9 mouse cellular contexts compared by ENCODE assay signal in genomic region chr2:92140383-92140782, GRCm38 (mm10). TPM values are rescaled to one million over a fixed set of nuclear protein-coding genes. Genes with fewer than 3 reads are reported as not detected.
DNase-seq lines count a peak whose midpoint lies in the region; ATAC-seq and TF ChIP-seq lines count a peak whose summit lies in the region.
"Had no signal": no experiment of that assay in that cellular context is flagged by ENCODE, and none has a peak within 500 bp of the region (broad histone marks: within the 10 kb centered on the region; RNA-seq: fewer than 3 reads in every experiment).

No protein-coding gene starts in this region.

- H3K4me3 ChIP-seq in kidney, postnatal 0 days (replicated peaks; ENCODE audit: low read depth, low read length) = peak overlapping the region; percentile 26
- H3K4me3 ChIP-seq in kidney, adult 2 months (ENCODE audit: insufficient read depth, low read depth, low read length) = no peak overlapping the region
- no peak overlapping the region for H3K4me3 ChIP-seq in embryonic facial prominence, embryonic 12.5 days
- no peak overlapping the region for H3K4me3 ChIP-seq in intestine, embryonic 15.5 days (replicated peaks)
- no peak overlapping the region for H3K4me3 ChIP-seq in neural tube, embryonic 15.5 days (replicated peaks)
- H3K4me3 ChIP-seq: erythroblast, embryonic 14.5 days had no signal

- H3K36me3 ChIP-seq in kidney, postnatal 0 days (ENCODE audit: insufficient read depth, low read length) = no peaks in the 10 kb centered on the region
- H3K36me3 ChIP-seq in kidney, adult 2 months (ENCODE audit: control insufficient read depth, insufficient read depth, low read length) = no peaks in the 10 kb centered on the region
- H3K36me3 ChIP-seq in embryonic facial prominence, embryonic 12.5 days = no peaks in the 10 kb centered on the region
- no peaks in the 10 kb centered on the region for H3K36me3 ChIP-seq in intestine, embryonic 15.5 days
- H3K36me3 ChIP-seq in neural tube, embryonic 15.5 days = no peaks in the 10 kb centered on the region

- peak overlapping the region; percentile 75 for H3K4me2 ChIP-seq in kidney, postnatal 0 days (ENCODE audit: low read length)
- peak overlapping the region; percentile 39 for H3K4me2 ChIP-seq in embryonic facial prominence, embryonic 12.5 days (replicated peaks)
- H3K4me2 ChIP-seq in intestine, embryonic 15.5 days (replicated peaks) = peak overlapping the region; percentile 49
- H3K4me2 ChIP-seq in neural tube, embryonic 15.5 days = peak overlapping the region; percentile 47

- DNase-seq in kidney, postnatal 0 days (ENCODE audit: low spot score) = peak; percentile 3
- no peak for DNase-seq in kidney, adult 2 months
- DNase-seq in gastrocnemius, postnatal 25 days = no peak
- no peak for DNase-seq in gastrocnemius, postnatal 36 days
- DNase-seq: kidney, adult 18-20 months had no signal

- TF ChIP-seq CTCF in kidney, postnatal 0 days (IDR thresholded peaks at IDR 0.05; ENCODE audit: low read depth) = no peak
- TF ChIP-seq CTCF in kidney, adult 2 months (conservative IDR thresholded peaks at IDR 0.05; ENCODE audit: insufficient read depth, insufficient read length, low read depth, low read length) = no peak

- H3K27me3 ChIP-seq in kidney, postnatal 0 days (ENCODE audit: insufficient read depth, low read length) = no peaks in the 10 kb centered on the region
- H3K27me3 ChIP-seq in kidney, adult 2 months (replicated peaks; ENCODE audit: control insufficient read depth, insufficient read depth, low read length) = no peaks in the 10 kb centered on the region
- H3K27me3 ChIP-seq in embryonic facial prominence, embryonic 12.5 days = peaks cover 3% of the 10 kb centered on the region; the same call in 1 of the 2 replicates
- no peaks in the 10 kb centered on the region for H3K27me3 ChIP-seq in intestine, embryonic 15.5 days (replicated peaks)
- no peaks in the 10 kb centered on the region for H3K27me3 ChIP-seq in neural tube, embryonic 15.5 days (replicated peaks)

- no peaks in the 10 kb centered on the region for H3K9me3 ChIP-seq in kidney, postnatal 0 days (replicated peaks; ENCODE audit: low read length)
- H3K9me3 ChIP-seq in embryonic facial prominence, embryonic 12.5 days = no peaks in the 10 kb centered on the region
- H3K9me3 ChIP-seq in intestine, embryonic 15.5 days = no peaks in the 10 kb centered on the region
- H3K9me3 ChIP-seq in neural tube, embryonic 15.5 days (replicated peaks) = no peaks in the 10 kb centered on the region

- intact Hi-C loops in gastrocnemius, postnatal 36 days (cut with DNase I) = no loop called here

- ATAC-seq in kidney, postnatal 0 days (replicated peaks; ENCODE audit: low FRiP score, low read depth) = no peak
- ATAC-seq in embryonic facial prominence, embryonic 12.5 days (ENCODE audit: insufficient number of reproducible peaks, insufficient read depth, low FRiP score, low TSS enrichment) = no peak
- ATAC-seq in intestine, embryonic 15.5 days = no peak
- ATAC-seq in neural tube, embryonic 15.5 days (ENCODE audit: low FRiP score) = no peak

- H3K9ac ChIP-seq in kidney, postnatal 0 days (ENCODE audit: low read depth, low read length) = 0 out of 2 replicates have a peak overlapping the region, but pooled peaks have one; percentile 18
- no peak overlapping the region for H3K9ac ChIP-seq in embryonic facial prominence, embryonic 12.5 days
- H3K9ac ChIP-seq in intestine, embryonic 15.5 days = no peak overlapping the region
- no peak overlapping the region for H3K9ac ChIP-seq in neural tube, embryonic 15.5 days (replicated peaks)

- no peak for TF ChIP-seq POLR2A in kidney, adult 2 months (IDR thresholded peaks at IDR 0.05; ENCODE audit: low read depth, low read length)

- 15% methylated on average over 7 of the region's 7 CpGs for WGBS in kidney, postnatal 0 days
- WGBS in kidney, adult 2 months = 49% methylated on average over 7 of the region's 7 CpGs
- WGBS in embryonic facial prominence, embryonic 12.5 days = 17% methylated on average over 7 of the region's 7 CpGs
- WGBS in intestine, embryonic 15.5 days = 21% methylated on average over 7 of the region's 7 CpGs
- WGBS in neural tube, embryonic 15.5 days = 22% methylated on average over 7 of the region's 7 CpGs

- no peaks in the 10 kb centered on the region for H3K4me1 ChIP-seq in kidney, postnatal 0 days (replicated peaks; ENCODE audit: insufficient read depth, low read length)
- H3K4me1 ChIP-seq in kidney, adult 2 months (ENCODE audit: control insufficient read depth, insufficient read depth, low read length) = peaks cover 2% of the 10 kb centered on the region; the same call in 1 of the 2 replicates
- peaks cover 8% of the 10 kb centered on the region; the same call in 1 of the 2 replicates for H3K4me1 ChIP-seq in embryonic facial prominence, embryonic 12.5 days
- no peaks in the 10 kb centered on the region; the same call in 1 of the 2 replicates for H3K4me1 ChIP-seq in intestine, embryonic 15.5 days (replicated peaks)
- peaks cover 11% of the 10 kb centered on the region for H3K4me1 ChIP-seq in neural tube, embryonic 15.5 days

- no peak overlapping the region for H3K27ac ChIP-seq in kidney, postnatal 0 days
- H3K27ac ChIP-seq in kidney, adult 2 months (ENCODE audit: insufficient read depth, low read depth, low read length) = no peak overlapping the region
- no peak overlapping the region for H3K27ac ChIP-seq in embryonic facial prominence, embryonic 12.5 days
- H3K27ac ChIP-seq in intestine, embryonic 15.5 days = no peak overlapping the region
- H3K27ac ChIP-seq in neural tube, embryonic 15.5 days (replicated peaks) = no peak overlapping the region

RNA-seq across cellular contexts. Expression of gene Phf21a, which starts 47.5 kb away (rescaled TPM):
- 18.6 and 19.4 TPM in 2 replicates for polyA plus RNA-seq in kidney, postnatal 0 days (2015; fragmentation: Nextera tagmentation; extraction: Ambion mirVana)
- polyA plus RNA-seq in kidney, adult 2 months (2012; rRNA removed) = 27.5 and 36.8 TPM in 2 replicates
- polyA plus RNA-seq in embryonic facial prominence, embryonic 12.5 days (2016; fragmentation: Nextera tagmentation; extraction: Ambion mirVana) = 38.7 and 43.5 TPM in 2 replicates
- 18.1 and 19.1 TPM in 2 replicates for polyA plus RNA-seq in intestine, embryonic 15.5 days (2015; fragmentation: Nextera tagmentation; extraction: Ambion mirVana)
- 27.8 and 35.4 TPM in 2 replicates for polyA plus RNA-seq in neural tube, embryonic 15.5 days (2015; fragmentation: Nextera tagmentation; extraction: Ambion mirVana)
- 10 to 100 TPM; 20.2 to 21.1 TPM for total RNA-seq in gastrocnemius, postnatal 25 days (2021)
- 10 to 100 TPM; 22.5 to 23.6 TPM for total RNA-seq in gastrocnemius, postnatal 36 days (2021)
